Mouse (Mus musculus) cortical plate, adult 2 months (tissue): ENCODE measurements around the gene Txn2. TPM values are rescaled to one million over a fixed set of nuclear protein-coding genes. Genes with fewer than 3 reads are reported as not detected.

Experiments
- H3K27ac ChIP-seq: fragments of 200-500 bp; 2 replicates; pipeline ENCODE4 v1.5.1; 2012; ENCODE audit warnings: low read length, control low read depth, inconsistent platforms; ENCODE audit not compliant: insufficient read depth
- H3K4me1 ChIP-seq: fragments of 200-500 bp; 2 replicates; pipeline ENCODE4 v1.6.1; 2011; ENCODE audit warnings: low read length; ENCODE audit not compliant: control insufficient read depth, insufficient read depth
- H3K4me3 ChIP-seq: fragments of 200-500 bp; 2 replicates; pipeline ENCODE4 v1.5.1; 2011; ENCODE audit warnings: mild to moderate bottlenecking, low read length, control low read depth; ENCODE audit not compliant: insufficient read depth
- CTCF ChIP-seq: fragments of 200-500 bp; IDR thresholded peaks from 2 replicates; pipeline ENCODE4 v1.5.1; 2011; ENCODE audit warnings: mild to moderate bottlenecking, control low read depth, low read length; ENCODE audit not compliant: insufficient read depth; ENCODE audit errors: extremely low read depth
- POLR2A ChIP-seq: fragments of 200-500 bp; IDR thresholded peaks from 2 replicates; pipeline ENCODE4 v1.6.1; 2011; ENCODE audit warnings: mild to moderate bottlenecking, low read length, control low read depth; ENCODE audit not compliant: insufficient read depth; ENCODE audit errors: extremely low read depth
- polyA plus RNA-seq: library from polyadenylated mRNA; depleted of rRNA; stranded (reverse); fragments of >200 nt; gene quantifications from 2 replicates; pipeline ENCODE4 v1.2.3, GENCODE M21; 2012; rRNA removed

Txn2 gene
- 192 and 197 TPM in 2 replicates for polyA plus RNA-seq

DNA sequence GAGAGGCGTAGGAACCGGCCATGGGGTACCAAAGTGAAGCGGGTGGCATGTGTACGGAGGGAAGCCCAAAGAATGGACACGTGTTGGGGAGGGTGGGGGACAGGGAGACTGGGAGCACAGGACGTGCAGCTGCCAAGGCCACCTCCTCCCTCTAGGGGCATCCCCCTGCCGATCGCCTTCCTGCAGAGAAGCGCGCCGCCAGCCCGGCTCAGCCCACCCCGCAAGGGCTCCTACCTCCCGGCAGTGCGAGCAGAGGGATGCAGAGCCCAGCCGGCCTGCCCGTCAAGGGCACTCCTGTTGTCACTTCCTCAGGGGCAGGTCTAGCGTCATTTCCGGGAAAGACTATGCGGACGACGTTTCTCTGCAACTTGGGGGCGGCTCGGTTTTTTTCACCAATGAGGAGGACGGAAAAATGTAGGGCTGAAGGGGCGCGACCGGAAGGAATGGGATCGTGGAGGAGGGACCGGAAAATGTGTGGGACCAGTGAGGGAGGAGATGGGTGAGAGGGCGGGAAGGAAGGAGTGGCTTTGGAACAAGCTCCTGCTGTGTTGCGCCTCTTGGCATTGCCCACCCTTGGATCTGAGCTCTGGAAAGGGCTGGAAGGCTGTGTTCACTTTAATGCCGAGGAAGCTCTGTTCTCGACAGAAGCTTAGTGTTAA lies at the start of gene Txn2:
Gene Txn2 (minus strand): TSS at position 334 of the 659 bp plus-strand sequence.
- peak within 1 kb of the TSS; percentile 47 for H3K4me3 ChIP-seq
- H3K27ac ChIP-seq: peak within 1 kb of the TSS; percentile 76
- peak; percentile 90 for TF ChIP-seq POLR2A
- TF ChIP-seq CTCF: no peak
- peaks cover 3% of the 10 kb centered on the region; the same call in 1 of the 2 replicates for H3K4me1 ChIP-seq

GRCm38 (mm10) chr15:77977663-77978062 lies 48.9 kb upstream of the Txn2 start:
- no peak overlapping the region for H3K4me3 ChIP-seq
- H3K27ac ChIP-seq: no peak overlapping the region
- H3K4me1 ChIP-seq: peaks cover 6% of the 10 kb centered on the region
- no peak for TF ChIP-seq POLR2A
- TF ChIP-seq CTCF: no peak

- TF ChIP-seq CTCF (no peak), POLR2A (no peak)
- no peak overlapping the region for H3K4me3 ChIP-seq
These were observed 45.5 kb upstream of the Txn2 start for GRCm38 (mm10) chr15:77974165-77974841.

GRCm38 (mm10) chr15:77970470-77971292 lies 41.9 kb upstream of the Txn2 start, which contains the start of gene Eif3d:
Gene Eif3d (minus strand): TSS chr15:77970813.
- no peak for TF ChIP-seq CTCF
- peak; percentile 69 for TF ChIP-seq POLR2A

More at GRCm38 (mm10) chr15:77974165-77974841, 45.5 kb upstream of the Txn2 start:
- Histone ChIP-seq H3K4me1 (no peaks in the 10 kb centered on the region), H3K27ac (no peak overlapping the region)

GRCm38 (mm10) chr15:77969940-77970469 lies 41.2 kb upstream of the Txn2 start:
- H3K4me1 ChIP-seq: peaks cover 2% of the 10 kb centered on the region; the same call in 1 of the 2 replicates
- H3K27ac ChIP-seq: no peak overlapping the region
- TF ChIP-seq POLR2A (no peak), CTCF (no peak)
- H3K4me3 ChIP-seq: peak overlapping the region; percentile 96

More at GRCm38 (mm10) chr15:77970470-77971292, 41.9 kb upstream of the Txn2 start, which contains the start of gene Eif3d:
- H3K4me3 ChIP-seq: peak within 1 kb of the TSS; percentile 96
- H3K4me1 ChIP-seq: peaks cover 2% of the 10 kb centered on the region; the same call in 1 of the 2 replicates
- H3K27ac ChIP-seq: peak within 1 kb of the TSS; percentile 96

DNA sequence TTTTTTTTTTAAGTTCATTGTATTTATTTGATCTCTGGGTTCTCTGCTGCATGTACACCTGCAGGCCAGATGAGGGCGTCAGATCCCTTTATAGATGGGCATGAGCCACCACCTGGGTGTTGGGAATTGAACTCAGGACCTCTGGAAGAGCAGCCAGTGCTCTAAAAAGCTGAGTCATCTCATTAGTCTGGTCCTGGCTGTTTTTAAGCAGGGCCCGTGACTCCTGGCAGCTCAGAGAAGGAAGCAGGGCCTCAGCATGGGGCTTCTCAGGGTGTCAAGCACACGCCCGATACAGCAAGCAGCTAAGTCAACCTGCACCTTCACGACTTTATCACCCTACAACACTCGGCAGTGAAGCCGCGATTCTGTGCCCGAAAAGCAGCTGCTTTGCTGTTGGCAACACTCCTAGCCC lies 36.3 kb upstream of the Txn2 start:
- TF ChIP-seq CTCF (no peak), POLR2A (no peak)
- Histone ChIP-seq H3K4me3 (no peak overlapping the region), H3K4me1 (peaks cover 2% of the 10 kb centered on the region; the same call in 1 of the 2 replicates), H3K27ac (no peak overlapping the region)

- no peaks in the 10 kb centered on the region for H3K4me1 ChIP-seq
- H3K27ac ChIP-seq: no peak overlapping the region
- TF ChIP-seq CTCF (no peak), POLR2A (no peak)
- H3K4me3 ChIP-seq: no peak overlapping the region
These were observed 33.6 kb upstream of the Txn2 start for GRCm38 (mm10) chr15:77962447-77962846.

DNA sequence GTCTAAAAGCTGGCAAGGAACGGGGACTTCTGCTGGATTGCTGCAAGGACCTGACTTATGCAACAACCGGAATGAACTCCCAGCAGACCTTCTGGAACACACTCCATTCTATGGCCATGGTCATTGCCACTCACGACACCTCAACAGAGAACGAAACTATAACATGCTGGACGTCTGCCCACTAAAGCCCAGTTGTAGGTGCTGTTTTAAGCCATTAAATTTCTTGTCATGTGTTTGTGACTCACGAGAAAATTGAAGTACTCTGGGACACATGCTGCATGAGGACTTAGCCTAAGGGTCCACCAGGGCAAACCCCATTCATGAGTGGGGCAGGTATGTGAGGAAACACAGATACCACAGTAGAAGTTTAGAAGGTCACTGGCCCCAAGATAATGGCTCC lies 31.9 kb upstream of the Txn2 start:
- Histone ChIP-seq H3K4me3 (no peak overlapping the region), H3K4me1 (peaks cover under 1% of the 10 kb centered on the region; the same call in 1 of the 2 replicates), H3K27ac (no peak overlapping the region)
- no peak for TF ChIP-seq POLR2A
- no peak for TF ChIP-seq CTCF

DNA sequence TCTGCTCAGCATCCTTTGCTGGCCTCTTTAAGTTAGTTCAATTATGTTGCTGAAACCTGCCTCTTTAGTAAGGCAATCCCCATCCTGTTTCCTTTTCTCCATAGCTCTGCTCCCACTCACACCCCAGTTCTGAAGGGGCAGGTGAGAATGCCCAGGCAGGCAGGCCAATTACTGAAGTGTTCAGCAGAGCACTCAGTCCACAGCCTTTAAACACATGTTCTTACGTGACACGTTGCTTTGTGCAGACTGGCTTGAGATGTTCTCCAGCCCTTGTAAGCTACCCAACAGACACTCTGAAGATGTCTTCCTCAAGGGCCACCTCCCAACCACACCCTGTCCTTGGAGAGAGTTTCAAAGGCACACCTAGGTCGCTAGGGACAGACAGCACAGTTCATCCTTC lies 29.3 kb upstream of the Txn2 start:
- Histone ChIP-seq H3K27ac (no peak overlapping the region), H3K4me1 (peaks cover 3% of the 10 kb centered on the region; the same call in 1 of the 2 replicates), H3K4me3 (no peak overlapping the region)
- TF ChIP-seq POLR2A: no peak
- no peak for TF ChIP-seq CTCF
